Mouse (Mus musculus) spleen, adult 2 months (tissue): ENCODE measurements around the gene Phldb2. TPM values are rescaled to one million over a fixed set of nuclear protein-coding genes. Genes with fewer than 3 reads are reported as not detected.

ENCODE experiments used
- DNase-seq, 2 experiments: peaks; one replicate each; pipeline versions ENCODE4 v3.0.0 to v3.0.0-alpha.2; 2012 to 2021; ENCODE audit warnings: low spot score in 2 of 2, low read depth in 1 of 2
- H3K27ac ChIP-seq: fragments of 200-500 bp; 2 replicates; pipeline ENCODE4 v1.5.1; 2012; ENCODE audit warnings: low read length, inconsistent platforms; ENCODE audit not compliant: insufficient read depth
- H3K27me3 ChIP-seq: fragments of 200-500 bp; 2 replicates; pipeline ENCODE4 v1.6.1; 2012; ENCODE audit warnings: mild to moderate bottlenecking, moderate library complexity, low read length, inconsistent platforms; ENCODE audit not compliant: control insufficient read depth, insufficient read depth
- H3K36me3 ChIP-seq: fragments of 200-500 bp; 2 replicates; pipeline ENCODE4 v1.6.1; 2012; ENCODE audit warnings: mild to moderate bottlenecking, low read length, inconsistent platforms; ENCODE audit not compliant: control insufficient read depth, insufficient read depth
- H3K4me1 ChIP-seq: fragments of 200-500 bp; 2 replicates; pipeline ENCODE4 v1.6.1; 2011; ENCODE audit warnings: inconsistent platforms; ENCODE audit not compliant: control insufficient read depth, insufficient read depth, insufficient read length
- H3K4me3 ChIP-seq: fragments of 200-500 bp; 2 replicates; pipeline ENCODE4 v1.5.1; 2011; ENCODE audit warnings: mild to moderate bottlenecking, inconsistent platforms; ENCODE audit not compliant: insufficient read depth, insufficient read length; ENCODE audit errors: extremely low read depth
- CTCF ChIP-seq: fragments of 200-500 bp; IDR thresholded peaks from 2 replicates; pipeline ENCODE4 v1.5.1; 2011; ENCODE audit warnings: mild to moderate bottlenecking, inconsistent platforms; ENCODE audit not compliant: insufficient read depth, insufficient read length, insufficient replicate concordance; ENCODE audit errors: extremely low read depth
- POLR2A ChIP-seq: fragments of 200-500 bp; IDR thresholded peaks from 2 replicates; pipeline ENCODE4 v1.6.1; 2011; ENCODE audit warnings: low read depth, low read length, inconsistent platforms
- WGBS: fragments of 180-500 bp; shearing (Covaris S2); methylation state at CpG from one replicate; pipeline ENCODE4 v1.1.7; 2018; 5-methylcytosine and 5-hydroxymethylcytosine counted together
- polyA plus RNA-seq: library from polyadenylated mRNA; depleted of rRNA; stranded (reverse); fragments of >200 nt; gene quantifications from 2 replicates; pipeline ENCODE4 v1.2.3, GENCODE M21; 2012

Gene Phldb2
- polyA plus RNA-seq, 1 experiment: 5.0 TPM

GRCm38 (mm10) chr16:45936521-45936920, 16.9 kb downstream of the Phldb2 start:
- H3K27me3 ChIP-seq: no peaks in the 10 kb centered on the region
- H3K27ac ChIP-seq: no peak overlapping the region
- WGBS: 79% methylated on average over 2 of the region's 2 CpGs
- H3K4me3 ChIP-seq: no peak overlapping the region
- TF ChIP-seq CTCF: no peak
- H3K36me3 ChIP-seq: no peaks in the 10 kb centered on the region
- no peaks in the 10 kb centered on the region for H3K4me1 ChIP-seq
- DNase-seq: no peak

- Histone ChIP-seq H3K27me3 (no peaks in the 10 kb centered on the region), H3K27ac (no peak overlapping the region), H3K4me3 (no peak overlapping the region), H3K36me3 (no peaks in the 10 kb centered on the region), H3K4me1 (no peaks in the 10 kb centered on the region)
- no peak for TF ChIP-seq POLR2A
- DNase-seq: no peak
- WGBS: 82% methylated on average over 3 of the region's 3 CpGs
These were observed 17.4 kb downstream of the Phldb2 start for GRCm38 (mm10) chr16:45935956-45936483.

GRCm38 (mm10) chr16:45934721-45935407, 18.5 kb downstream of the Phldb2 start:
- Histone ChIP-seq H3K4me1 (no peaks in the 10 kb centered on the region), H3K4me3 (no peak overlapping the region), H3K27ac (no peak overlapping the region), H3K27me3 (no peaks in the 10 kb centered on the region), H3K36me3 (no peaks in the 10 kb centered on the region)
- DNase-seq: no peak
- no peak for TF ChIP-seq CTCF
- TF ChIP-seq POLR2A: no peak
- WGBS: 81% methylated on average over 2 of the region's 2 CpGs

- DNase-seq: no peak
- TF ChIP-seq POLR2A (no peak), CTCF (no peak)
- Histone ChIP-seq H3K27me3 (no peaks in the 10 kb centered on the region), H3K4me3 (no peak overlapping the region), H3K4me1 (no peaks in the 10 kb centered on the region), H3K27ac (no peak overlapping the region), H3K36me3 (no peaks in the 10 kb centered on the region)
- 85% methylated on average over 3 of the region's 3 CpGs for WGBS
These were observed 23.1 kb downstream of the Phldb2 start for GRCm38 (mm10) chr16:45930308-45930707.

GRCm38 (mm10) chr16:45928090-45928489, 25.3 kb downstream of the Phldb2 start:
- no peak for TF ChIP-seq POLR2A
- no peak for TF ChIP-seq CTCF
- no peak for DNase-seq
- H3K36me3 ChIP-seq: no peaks in the 10 kb centered on the region
- 65% methylated on average over 4 of the region's 4 CpGs for WGBS
- no peak overlapping the region for H3K27ac ChIP-seq
- no peaks in the 10 kb centered on the region for H3K27me3 ChIP-seq
- H3K4me3 ChIP-seq: no peak overlapping the region
- H3K4me1 ChIP-seq: no peaks in the 10 kb centered on the region

GRCm38 (mm10) chr16:45927601-45928000, 25.8 kb downstream of the Phldb2 start:
- DNase-seq: no peak
- H3K4me1 ChIP-seq: no peaks in the 10 kb centered on the region
- H3K27me3 ChIP-seq: no peaks in the 10 kb centered on the region
- H3K4me3 ChIP-seq: no peak overlapping the region
- H3K27ac ChIP-seq: no peak overlapping the region
- H3K36me3 ChIP-seq: no peaks in the 10 kb centered on the region
- WGBS: 83% methylated on average over 3 of the region's 3 CpGs
- TF ChIP-seq CTCF (no peak), POLR2A (no peak)

- H3K4me1 ChIP-seq: no peaks in the 10 kb centered on the region
- H3K36me3 ChIP-seq: no peaks in the 10 kb centered on the region
- DNase-seq: no peak
- 93% methylated on average over 5 of the region's 5 CpGs for WGBS
- H3K4me3 ChIP-seq: no peak overlapping the region
- TF ChIP-seq CTCF (no peak), POLR2A (no peak)
- no peaks in the 10 kb centered on the region for H3K27me3 ChIP-seq
- no peak overlapping the region for H3K27ac ChIP-seq
These were observed 26.5 kb downstream of the Phldb2 start for GRCm38 (mm10) chr16:45926875-45927274.
